Mouse (Mus musculus): ENCODE data around the gene Hsph1. TPM values are rescaled to one million over a fixed set of nuclear protein-coding genes. Genes with fewer than 3 reads are reported as not detected.

The Hsph1 gene
- polyA plus RNA-seq, 1 experiment from 2014 or later, result 104 TPM

DNA sequence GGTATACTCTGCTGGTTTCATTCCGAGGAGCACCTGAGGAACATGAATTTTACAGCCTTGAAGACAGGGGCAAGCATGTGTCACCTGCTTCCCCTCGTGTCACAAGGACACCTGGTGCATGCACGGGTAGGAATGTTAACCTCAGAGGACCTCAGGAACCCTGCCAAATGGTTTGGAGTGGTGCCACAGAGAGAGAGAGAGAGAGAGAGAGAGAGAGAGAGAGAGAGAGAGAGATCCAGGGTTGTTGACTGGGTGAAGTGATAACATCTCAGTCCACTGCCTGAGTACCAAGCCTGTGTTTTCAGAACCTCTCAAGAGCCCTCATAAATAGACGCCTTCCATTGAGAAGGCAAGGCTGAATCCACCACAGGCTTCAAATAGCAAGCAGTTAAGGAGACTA, 12.0 kb upstream of the Hsph1 start:
- Histone ChIP-seq H3K27me3 (ENCODE audit: control insufficient read depth, insufficient read depth, low read length) (no peaks in the 10 kb centered on the region), H3K36me3 (ENCODE audit: control insufficient read depth, insufficient read depth, low read length) (no peaks in the 10 kb centered on the region), H3K4me2 (ENCODE audit: low read length) (no peak overlapping the region), H3K27ac (replicated peaks; ENCODE audit: low read depth, low read length) (peak overlapping the region; percentile 55), H3K9me3 (ENCODE audit: control insufficient read depth, low read length) (no peaks in the 10 kb centered on the region), H3K4me1 (ENCODE audit: control insufficient read depth, insufficient read depth, low read length) (peaks cover 6% of the 10 kb centered on the region), H3K9ac (replicated peaks; ENCODE audit: low read length) (no peak overlapping the region), H3K4me3 (replicated peaks; ENCODE audit: low read depth, low read length) (no peak overlapping the region)
- 81% methylated on average over 4 of the region's 4 CpGs for WGBS
- DNase-seq (no peak), ATAC-seq (ENCODE audit: low FRiP score, low TSS enrichment) (no peak)

DNA sequence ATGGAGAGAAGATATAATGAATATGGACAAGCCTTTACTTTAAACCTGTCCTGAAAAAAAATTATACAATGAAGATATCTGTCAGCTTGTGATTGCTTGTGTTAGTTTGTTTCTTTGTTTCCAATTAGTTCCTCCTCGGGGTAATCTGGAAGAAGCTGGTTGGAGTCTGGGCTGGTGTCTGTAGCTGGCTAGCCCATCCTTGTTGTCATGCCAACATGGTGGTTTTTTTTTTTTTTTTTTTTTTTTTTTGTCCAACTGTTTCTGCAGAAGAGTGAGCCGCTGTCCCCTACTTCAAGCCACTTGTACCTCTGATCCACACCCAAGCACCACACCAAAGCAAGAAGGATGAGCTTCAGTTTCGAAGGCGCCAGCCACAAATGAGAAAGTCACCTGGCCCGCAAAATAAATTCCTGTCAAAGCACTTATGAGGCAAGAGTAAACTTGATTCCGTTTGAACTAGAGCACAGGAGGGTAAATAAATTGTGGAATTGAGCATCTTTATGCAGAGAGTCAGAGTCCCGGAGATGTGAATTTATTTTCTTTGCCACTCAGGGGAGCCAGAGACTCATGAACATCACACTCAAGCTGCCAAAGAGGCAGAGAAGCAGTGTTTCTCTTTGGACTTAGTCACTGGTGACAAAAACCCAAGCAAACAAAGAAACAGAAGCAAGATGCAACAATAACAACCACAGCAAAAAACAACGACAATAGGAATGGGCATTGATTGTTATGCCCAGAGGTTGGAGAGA, 11.4 kb upstream of the Hsph1 start:
- ATAC-seq (ENCODE audit: low FRiP score, low TSS enrichment), result no peak
- Histone ChIP-seq H3K9ac (replicated peaks; ENCODE audit: low read length) (no peak overlapping the region), H3K36me3 (ENCODE audit: control insufficient read depth, insufficient read depth, low read length) (no peaks in the 10 kb centered on the region), H3K4me1 (ENCODE audit: control insufficient read depth, insufficient read depth, low read length) (peaks cover 6% of the 10 kb centered on the region), H3K9me3 (ENCODE audit: control insufficient read depth, low read length) (no peaks in the 10 kb centered on the region), H3K27ac (replicated peaks; ENCODE audit: low read depth, low read length) (peak overlapping the region; percentile 55), H3K4me2 (ENCODE audit: low read length) (no peak overlapping the region), H3K27me3 (ENCODE audit: control insufficient read depth, insufficient read depth, low read length) (no peaks in the 10 kb centered on the region), H3K4me3 (replicated peaks; ENCODE audit: low read depth, low read length) (no peak overlapping the region)
- 57% methylated on average over 8 of the region's 8 CpGs for WGBS
- peak; percentile 62 for DNase-seq

DNA sequence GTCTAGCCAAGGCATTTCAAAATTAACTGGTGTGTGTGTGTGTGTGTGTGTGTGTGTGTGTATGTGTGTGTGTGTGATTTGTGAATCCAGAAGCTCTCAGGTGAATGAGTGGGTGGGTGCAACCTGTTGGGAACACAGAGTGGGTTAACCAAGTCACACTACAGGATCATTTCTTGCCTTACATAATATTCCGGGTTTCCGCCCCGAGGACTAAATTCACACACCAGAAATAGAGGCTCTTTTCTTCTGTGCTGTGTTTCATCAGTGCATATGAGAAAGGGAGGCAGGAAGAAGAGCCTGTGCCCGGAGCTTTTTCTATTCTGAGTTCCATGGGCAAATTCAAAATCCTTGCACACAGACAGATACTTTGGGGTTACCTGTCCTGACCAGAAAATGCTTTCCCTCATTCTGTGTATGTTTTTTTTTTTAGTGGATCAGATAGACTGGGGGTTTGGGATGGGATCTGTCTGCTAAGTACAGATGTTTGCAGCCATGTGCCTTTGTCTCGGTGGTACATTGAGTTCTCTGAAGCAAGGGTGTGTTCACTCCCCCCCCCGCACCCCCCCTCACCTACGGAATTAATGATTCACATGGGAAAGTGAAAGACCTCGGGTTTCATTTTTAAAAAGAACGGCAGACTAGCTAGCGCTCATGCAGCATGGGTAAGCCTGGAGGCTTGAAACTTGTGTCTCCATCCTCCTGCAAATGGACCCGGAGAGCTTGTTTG, 6.8 kb upstream of the Hsph1 start:
- H3K9me3 ChIP-seq (ENCODE audit: control insufficient read depth, low read length), result no peaks in the 10 kb centered on the region
- H3K4me1 ChIP-seq (ENCODE audit: control insufficient read depth, insufficient read depth, low read length), result peaks cover 4% of the 10 kb centered on the region
- H3K9ac ChIP-seq (replicated peaks; ENCODE audit: low read length), result no peak overlapping the region
- WGBS, result 87% methylated on average over 11 of the region's 11 CpGs
- H3K27me3 ChIP-seq (ENCODE audit: control insufficient read depth, insufficient read depth, low read length), result no peaks in the 10 kb centered on the region
- H3K4me3 ChIP-seq (replicated peaks; ENCODE audit: low read depth, low read length), result no peak overlapping the region
- DNase-seq (no peak), ATAC-seq (ENCODE audit: low FRiP score, low TSS enrichment) (no peak)
- H3K27ac ChIP-seq (replicated peaks; ENCODE audit: low read depth, low read length), result no peak overlapping the region
- H3K36me3 ChIP-seq (ENCODE audit: control insufficient read depth, insufficient read depth, low read length), result no peaks in the 10 kb centered on the region
- no peak overlapping the region for H3K4me2 ChIP-seq (ENCODE audit: low read length)

DNA sequence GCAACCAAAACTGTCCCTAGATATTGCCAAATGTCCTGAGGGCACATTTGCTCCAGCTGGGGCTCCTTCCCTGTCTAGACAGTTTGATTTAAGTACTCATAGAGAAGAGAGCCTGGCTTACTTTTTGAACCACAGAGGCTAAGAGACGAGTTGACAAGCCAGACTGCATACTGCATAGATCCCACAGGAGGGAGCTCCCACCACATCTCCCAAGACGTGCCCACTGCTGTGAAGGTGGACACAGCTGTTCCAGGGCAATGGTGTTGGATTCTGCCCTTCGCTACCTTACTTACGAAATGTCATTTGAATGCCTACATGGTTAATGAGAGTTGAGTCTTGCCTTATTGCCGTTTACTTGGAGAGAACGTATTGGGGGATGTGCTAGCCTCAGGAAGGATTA, 6.2 kb upstream of the Hsph1 start:
- H3K36me3 ChIP-seq (ENCODE audit: control insufficient read depth, insufficient read depth, low read length), result no peaks in the 10 kb centered on the region
- no peaks in the 10 kb centered on the region for H3K9me3 ChIP-seq (ENCODE audit: control insufficient read depth, low read length)
- H3K4me2 ChIP-seq (ENCODE audit: low read length), result no peak overlapping the region
- DNase-seq (peak; percentile 64), ATAC-seq (ENCODE audit: low FRiP score, low TSS enrichment) (no peak)
- H3K27me3 ChIP-seq (ENCODE audit: control insufficient read depth, insufficient read depth, low read length), result no peaks in the 10 kb centered on the region
- H3K9ac ChIP-seq (replicated peaks; ENCODE audit: low read length), result no peak overlapping the region
- no peak overlapping the region for H3K27ac ChIP-seq (replicated peaks; ENCODE audit: low read depth, low read length)
- H3K4me3 ChIP-seq (replicated peaks; ENCODE audit: low read depth, low read length), result no peak overlapping the region
- WGBS, result 49% methylated on average over 6 of the region's 6 CpGs
- no peaks in the 10 kb centered on the region for H3K4me1 ChIP-seq (ENCODE audit: control insufficient read depth, insufficient read depth, low read length)

DNA sequence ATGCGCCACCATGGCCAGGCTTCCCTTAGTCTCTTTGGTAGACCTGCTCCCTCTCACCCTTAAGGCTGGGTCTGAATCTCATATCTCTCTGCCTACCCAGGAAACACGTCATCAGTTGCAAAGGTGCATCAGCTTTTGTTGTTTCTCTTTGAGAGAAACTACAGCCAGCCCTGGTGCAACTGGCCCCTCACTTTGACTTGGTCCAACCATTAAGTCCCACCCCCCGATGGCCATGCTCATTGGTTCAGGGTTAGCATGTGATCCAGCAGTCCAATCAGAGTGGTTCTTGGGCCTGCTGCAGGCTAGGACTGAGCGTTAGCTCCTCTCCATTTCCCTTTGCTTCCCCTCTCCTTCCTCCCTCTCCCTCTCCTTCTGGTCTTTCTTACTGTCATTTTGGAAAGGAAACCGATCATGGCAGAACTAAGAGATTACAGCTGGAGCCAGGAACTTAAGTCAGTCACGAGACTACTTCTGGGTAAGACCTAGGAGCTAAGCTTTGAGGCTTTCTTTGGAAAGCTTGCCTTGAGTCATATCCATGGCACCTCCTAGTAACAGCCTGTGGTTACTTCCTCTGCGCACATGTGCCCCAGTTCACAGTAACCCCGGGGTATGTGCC, 5.2 kb upstream of the Hsph1 start:
- H3K27ac ChIP-seq (replicated peaks; ENCODE audit: low read depth, low read length), result no peak overlapping the region
- H3K36me3 ChIP-seq (ENCODE audit: control insufficient read depth, insufficient read depth, low read length), result no peaks in the 10 kb centered on the region
- no peak overlapping the region for H3K9ac ChIP-seq (replicated peaks; ENCODE audit: low read length)
- no peaks in the 10 kb centered on the region for H3K9me3 ChIP-seq (ENCODE audit: control insufficient read depth, low read length)
- H3K4me1 ChIP-seq (ENCODE audit: control insufficient read depth, insufficient read depth, low read length), result no peaks in the 10 kb centered on the region
- WGBS, result 91% methylated on average over 8 of the region's 8 CpGs
- H3K4me2 ChIP-seq (ENCODE audit: low read length), result no peak overlapping the region
- H3K4me3 ChIP-seq (replicated peaks; ENCODE audit: low read depth, low read length), result no peak overlapping the region
- DNase-seq (no peak), ATAC-seq (ENCODE audit: low FRiP score, low TSS enrichment) (no peak)
- H3K27me3 ChIP-seq (ENCODE audit: control insufficient read depth, insufficient read depth, low read length), result no peaks in the 10 kb centered on the region

DNA sequence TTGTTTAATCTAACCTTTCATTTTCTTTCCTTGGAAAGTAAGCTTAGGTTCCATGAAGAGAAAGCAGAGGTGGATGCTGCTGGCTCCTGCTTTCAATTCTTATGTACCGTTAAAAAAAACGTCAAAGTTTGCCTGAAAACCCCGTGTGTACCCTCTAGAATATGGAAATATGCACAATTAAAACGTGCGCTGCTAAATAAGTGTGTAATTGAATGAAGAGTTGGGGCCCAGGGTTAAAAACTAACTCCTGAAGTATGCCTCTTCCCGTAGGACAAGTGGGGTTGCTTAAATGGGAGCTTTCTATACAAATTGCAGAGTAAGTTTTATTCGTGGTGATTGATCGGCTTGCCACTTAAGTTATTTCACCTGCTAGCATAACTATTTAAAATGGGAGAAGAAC, 1.1 kb upstream of the Hsph1 start:
- H3K9ac ChIP-seq (replicated peaks; ENCODE audit: low read length), result no peak overlapping the region
- peaks cover 15% of the 10 kb centered on the region for H3K4me1 ChIP-seq (ENCODE audit: control insufficient read depth, insufficient read depth, low read length)
- DNase-seq (peak; percentile 46), ATAC-seq (ENCODE audit: low FRiP score, low TSS enrichment) (no peak)
- no peaks in the 10 kb centered on the region for H3K27me3 ChIP-seq (ENCODE audit: control insufficient read depth, insufficient read depth, low read length)
- WGBS, result 55% methylated on average over 8 of the region's 8 CpGs
- H3K4me2 ChIP-seq (ENCODE audit: low read length), result peak overlapping the region; percentile 94
- H3K4me3 ChIP-seq (replicated peaks; ENCODE audit: low read depth, low read length), result no peak overlapping the region; the same call in 1 of the 2 replicates
- H3K27ac ChIP-seq (replicated peaks; ENCODE audit: low read depth, low read length), result no peak overlapping the region
- peaks cover 7% of the 10 kb centered on the region for H3K36me3 ChIP-seq (ENCODE audit: control insufficient read depth, insufficient read depth, low read length)
- H3K9me3 ChIP-seq (ENCODE audit: control insufficient read depth, low read length), result no peaks in the 10 kb centered on the region

DNA sequence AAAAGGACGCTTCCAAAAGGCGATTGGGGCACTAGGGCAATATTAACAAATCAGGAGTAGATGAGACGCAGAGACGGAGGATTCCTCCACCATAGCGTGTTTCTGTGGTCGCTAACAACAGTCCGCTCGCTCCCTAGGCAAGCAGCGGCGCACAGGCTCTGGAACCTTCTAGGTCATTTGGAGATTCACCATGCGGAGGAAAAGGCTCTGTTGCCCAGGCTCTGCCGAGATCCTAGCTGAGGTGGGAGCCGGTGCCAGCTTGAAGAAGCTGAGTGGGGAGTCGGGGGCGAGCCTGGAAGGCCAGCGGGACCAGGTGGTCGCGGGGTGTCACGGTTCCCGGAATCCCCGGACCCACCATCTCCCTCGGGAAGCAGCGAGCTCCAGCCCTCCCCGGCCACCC, 620 bp downstream of the Hsph1 start:
- under 1% methylated on average over 24 of the region's 24 CpGs for WGBS
- peak overlapping the region; percentile 70 for H3K4me3 ChIP-seq (replicated peaks; ENCODE audit: low read depth, low read length)
- H3K36me3 ChIP-seq (ENCODE audit: control insufficient read depth, insufficient read depth, low read length), result peaks cover 24% of the 10 kb centered on the region
- peak overlapping the region; percentile 94 for H3K4me2 ChIP-seq (ENCODE audit: low read length)
- DNase-seq (peak; percentile 61), ATAC-seq (ENCODE audit: low FRiP score, low TSS enrichment) (no peak; the same call in 1 of the 2 replicates)
- no peaks in the 10 kb centered on the region for H3K9me3 ChIP-seq (ENCODE audit: control insufficient read depth, low read length)
- H3K27me3 ChIP-seq (ENCODE audit: control insufficient read depth, insufficient read depth, low read length), result no peaks in the 10 kb centered on the region
- peak overlapping the region; percentile 83 for H3K27ac ChIP-seq (replicated peaks; ENCODE audit: low read depth, low read length)
- peaks cover 15% of the 10 kb centered on the region for H3K4me1 ChIP-seq (ENCODE audit: control insufficient read depth, insufficient read depth, low read length)
- H3K9ac ChIP-seq (replicated peaks; ENCODE audit: low read length), result peak overlapping the region; percentile 67

DNA sequence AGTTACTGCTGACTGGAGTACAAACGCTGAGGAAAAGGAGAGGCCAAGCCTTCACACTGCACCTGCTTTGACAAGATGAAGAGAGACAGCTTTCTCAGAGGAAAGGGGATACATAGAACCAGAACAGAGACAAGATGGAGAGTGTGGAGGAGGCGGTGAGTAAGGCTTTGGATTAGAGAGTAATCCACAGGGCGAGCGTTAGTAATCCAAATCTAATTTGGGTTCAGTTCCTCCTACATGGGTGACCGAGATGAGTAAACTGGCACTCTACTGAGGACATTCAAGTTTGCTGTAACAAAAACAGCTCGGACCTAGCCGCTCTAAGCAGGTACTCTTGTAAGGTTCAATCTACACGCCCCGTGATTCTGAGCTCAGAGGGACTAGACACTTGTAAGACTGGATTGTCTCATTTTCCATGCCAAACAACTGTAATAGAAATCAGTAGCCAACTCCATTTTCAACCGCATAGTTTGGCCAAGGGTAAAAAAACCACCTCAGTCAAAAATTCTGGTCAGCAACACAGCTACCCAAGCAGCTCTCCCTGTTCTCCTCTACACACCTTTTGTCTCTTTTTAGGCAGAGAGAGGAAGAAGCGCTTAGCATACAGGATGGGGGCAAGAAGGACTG, 1.7 kb downstream of the Hsph1 start:
- H3K9me3 ChIP-seq (ENCODE audit: control insufficient read depth, low read length), result no peaks in the 10 kb centered on the region
- peak overlapping the region; percentile 67 for H3K9ac ChIP-seq (replicated peaks; ENCODE audit: low read length)
- H3K27me3 ChIP-seq (ENCODE audit: control insufficient read depth, insufficient read depth, low read length), result no peaks in the 10 kb centered on the region
- H3K27ac ChIP-seq (replicated peaks; ENCODE audit: low read depth, low read length), result no peak overlapping the region
- H3K4me3 ChIP-seq (replicated peaks; ENCODE audit: low read depth, low read length), result peak overlapping the region; percentile 70
- peak overlapping the region; percentile 94 for H3K4me2 ChIP-seq (ENCODE audit: low read length)
- H3K4me1 ChIP-seq (ENCODE audit: control insufficient read depth, insufficient read depth, low read length), result peaks cover 15% of the 10 kb centered on the region
- DNase-seq (no peak), ATAC-seq (ENCODE audit: low FRiP score, low TSS enrichment) (no peak)
- WGBS, result 75% methylated on average over 11 of the region's 11 CpGs
- H3K36me3 ChIP-seq (ENCODE audit: control insufficient read depth, insufficient read depth, low read length), result peaks cover 34% of the 10 kb centered on the region

All from midbrain, embryonic 14.5 days (tissue).